Comparison of ENCODE assay signal across 8 mouse cellular contexts in genomic region chr5:123394957-123395881, GRCm38 (mm10). TPM values are rescaled to one million over a fixed set of nuclear protein-coding genes. Genes with fewer than 3 reads are reported as not detected.
DNase-seq lines count a peak whose midpoint lies in the region; ATAC-seq and TF ChIP-seq lines count a peak whose summit lies in the region.

No protein-coding gene starts in this region.

- no peaks in the 10 kb centered on the region for H3K36me3 ChIP-seq in kidney, embryonic 15.5 days
- no peaks in the 10 kb centered on the region for H3K36me3 ChIP-seq in forebrain, embryonic 12.5 days (replicated peaks)
- H3K36me3 ChIP-seq in intestine, embryonic 16.5 days (ENCODE audit: control insufficient read depth, insufficient read depth, low read length), result no peaks in the 10 kb centered on the region
- no peaks in the 10 kb centered on the region for H3K36me3 ChIP-seq in thymus, adult 2 months (ENCODE audit: control insufficient read depth, insufficient read depth, low read length)

- DNase-seq in kidney, postnatal 10 days, result no peak
- peak; percentile 30 for DNase-seq in NIH3T3 (ENCODE audit: low read depth)
- DNase-seq in mesoderm, embryonic 11.5 days (ENCODE audit: low read depth, low spot score), result peak; percentile 56
- DNase-seq in thymus, adult 2 months, result peak; percentile 50
- DNase-seq in urinary bladder, postnatal 4 days (ENCODE audit: low spot score in 2 of 2), result no peak

- peak overlapping the region; percentile 92 for H3K27ac ChIP-seq in kidney, embryonic 15.5 days
- peak overlapping the region; percentile 84 for H3K27ac ChIP-seq in forebrain, embryonic 12.5 days
- H3K27ac ChIP-seq in intestine, embryonic 16.5 days (ENCODE audit: low read length), result peak overlapping the region; percentile 87
- no peak overlapping the region for H3K27ac ChIP-seq in thymus, adult 2 months (ENCODE audit: control insufficient read depth, insufficient read depth, low read length)

- peak overlapping the region; percentile 86 for H3K9ac ChIP-seq in kidney, embryonic 15.5 days
- H3K9ac ChIP-seq in forebrain, embryonic 12.5 days, result peak overlapping the region; percentile 91
- peak overlapping the region; percentile 97 for H3K9ac ChIP-seq in intestine, embryonic 16.5 days (ENCODE audit: low read depth, low read length)

- peak overlapping the region; percentile 71 for H3K4me2 ChIP-seq in kidney, embryonic 15.5 days
- peak overlapping the region; percentile 91 for H3K4me2 ChIP-seq in forebrain, embryonic 12.5 days
- H3K4me2 ChIP-seq in intestine, embryonic 16.5 days (ENCODE audit: low read depth, low read length), result peak overlapping the region; percentile 76

- peaks cover 58% of the 10 kb centered on the region for H3K4me1 ChIP-seq in kidney, embryonic 15.5 days
- peaks cover 48% of the 10 kb centered on the region for H3K4me1 ChIP-seq in forebrain, embryonic 12.5 days
- peaks cover 37% of the 10 kb centered on the region for H3K4me1 ChIP-seq in intestine, embryonic 16.5 days (ENCODE audit: control insufficient read depth, insufficient read depth, low read length)
- H3K4me1 ChIP-seq in thymus, adult 2 months (replicated peaks; ENCODE audit: control insufficient read depth, insufficient read depth, low read length), result peaks cover 24% of the 10 kb centered on the region

- WGBS in kidney, embryonic 15.5 days, result under 1% methylated on average over 64 of the region's 65 CpGs
- under 1% methylated on average over 64 of the region's 65 CpGs for WGBS in forebrain, embryonic 12.5 days
- WGBS in intestine, embryonic 16.5 days, result under 1% methylated on average over 65 of the region's 65 CpGs
- WGBS in thymus, adult 2 months, result under 1% methylated on average over 65 of the region's 65 CpGs

- peak overlapping the region; percentile 80 for H3K4me3 ChIP-seq in kidney, embryonic 15.5 days (replicated peaks)
- H3K4me3 ChIP-seq in forebrain, embryonic 12.5 days (replicated peaks), result peak overlapping the region; percentile 91
- H3K4me3 ChIP-seq in intestine, embryonic 16.5 days (ENCODE audit: low read length), result peak overlapping the region; percentile 98
- peak overlapping the region; percentile 92 for H3K4me3 ChIP-seq in thymus, adult 2 months (ENCODE audit: control insufficient read depth, insufficient read depth, low read length)

- ATAC-seq in kidney, embryonic 15.5 days (replicated peaks; ENCODE audit: low FRiP score), result peak; percentile 40
- peak; percentile 68 for ATAC-seq in forebrain, embryonic 12.5 days (ENCODE audit: low FRiP score)
- peak; percentile 12 for ATAC-seq in intestine, embryonic 16.5 days

- no peaks in the 10 kb centered on the region for H3K27me3 ChIP-seq in kidney, embryonic 15.5 days
- H3K27me3 ChIP-seq in forebrain, embryonic 12.5 days, result no peaks in the 10 kb centered on the region
- no peaks in the 10 kb centered on the region for H3K27me3 ChIP-seq in intestine, embryonic 16.5 days (replicated peaks; ENCODE audit: control insufficient read depth, insufficient read depth, low read length)
- no peaks in the 10 kb centered on the region for H3K27me3 ChIP-seq in thymus, adult 2 months (ENCODE audit: control insufficient read depth, insufficient read depth, low read length)

- 0 out of 2 replicates have a peak, but pooled peaks have one; percentile 31 for TF ChIP-seq POLR2A in thymus, adult 2 months (IDR thresholded peaks at IDR 0.05; ENCODE audit: control insufficient read depth, extremely low read depth, insufficient read depth, low read length, poor library complexity)

- TF ChIP-seq CTCF in thymus, adult 2 months (IDR thresholded peaks at IDR 0.05; ENCODE audit: borderline replicate concordance, control insufficient read depth, extremely low read depth, insufficient read depth, low read length, poor library complexity), result 0 out of 2 replicates have a peak, but pooled peaks have one; percentile 40

- no peaks in the 10 kb centered on the region for H3K9me3 ChIP-seq in kidney, embryonic 15.5 days (replicated peaks)
- no peaks in the 10 kb centered on the region for H3K9me3 ChIP-seq in forebrain, embryonic 12.5 days
- no peaks in the 10 kb centered on the region for H3K9me3 ChIP-seq in intestine, embryonic 16.5 days (ENCODE audit: control insufficient read depth, low read length)

RNA-seq across cellular contexts. Expression of gene Mlxip, which starts 0.6 kb away (rescaled TPM):
- polyA plus RNA-seq in kidney, embryonic 15.5 days (2015; fragmentation: Nextera tagmentation; extraction: Ambion mirVana), result 18.5 and 18.7 TPM in 2 replicates
- 19.0 and 19.8 TPM in 2 replicates for polyA plus RNA-seq in forebrain, embryonic 12.5 days (2016; fragmentation: Nextera tagmentation; extraction: Ambion mirVana)
- polyA plus RNA-seq in intestine, embryonic 16.5 days (2015; fragmentation: Nextera tagmentation; extraction: Ambion mirVana), result 16.6 and 21.0 TPM in 2 replicates
- 113 and 124 TPM in 2 replicates for polyA plus RNA-seq in thymus, adult 2 months (2012; rRNA removed)

RNA-seq across cellular contexts. Expression of gene Bcl7a, which starts 51.6 kb away (rescaled TPM):
- 41.7 and 42.5 TPM in 2 replicates for polyA plus RNA-seq in kidney, embryonic 15.5 days (2015; fragmentation: Nextera tagmentation; extraction: Ambion mirVana)
- polyA plus RNA-seq in forebrain, embryonic 12.5 days (2016; fragmentation: Nextera tagmentation; extraction: Ambion mirVana), result 64.4 and 66.5 TPM in 2 replicates
- 12.8 and 13.0 TPM in 2 replicates for polyA plus RNA-seq in intestine, embryonic 16.5 days (2015; fragmentation: Nextera tagmentation; extraction: Ambion mirVana)
- polyA plus RNA-seq in thymus, adult 2 months (2012; rRNA removed), result 29.4 and 34.4 TPM in 2 replicates

Comparison
In these comparisons a context has a peak if more than half of its experiments do, and no peak if none do; other contexts are left out.
1. ATAC-seq: peak in every context shown above with its lines; median percentile 68 in forebrain, embryonic 12.5 days; 40 in kidney, embryonic 15.5 days; 12 in intestine, embryonic 16.5 days.
2. DNase-seq: peak in NIH3T3 (single experiment), mesoderm, embryonic 11.5 days (single experiment) and thymus, adult 2 months (single experiment); none in kidney, postnatal 10 days (single experiment) and urinary bladder, postnatal 4 days (0 of 2).
3. Peak in every context shown above with its lines, with median percentiles within 50 percentile points of each other: H3K4me2 ChIP-seq, H3K4me3 ChIP-seq and H3K9ac ChIP-seq.